Mouse (Mus musculus) cerebellum, adult 9-10 months (tissue): ENCODE results near the gene Mapk8ip3.
"Not testable (repeated sequence)": the region's sequence is repeated elsewhere in the genome, so short reads cannot be mapped to it uniquely, and the experiment has no call there.

Experiments used
- DNase-seq: peaks from one replicate; pipeline ENCODE4 v3.0.0; 2022

Mapk8ip3 gene

DNA sequence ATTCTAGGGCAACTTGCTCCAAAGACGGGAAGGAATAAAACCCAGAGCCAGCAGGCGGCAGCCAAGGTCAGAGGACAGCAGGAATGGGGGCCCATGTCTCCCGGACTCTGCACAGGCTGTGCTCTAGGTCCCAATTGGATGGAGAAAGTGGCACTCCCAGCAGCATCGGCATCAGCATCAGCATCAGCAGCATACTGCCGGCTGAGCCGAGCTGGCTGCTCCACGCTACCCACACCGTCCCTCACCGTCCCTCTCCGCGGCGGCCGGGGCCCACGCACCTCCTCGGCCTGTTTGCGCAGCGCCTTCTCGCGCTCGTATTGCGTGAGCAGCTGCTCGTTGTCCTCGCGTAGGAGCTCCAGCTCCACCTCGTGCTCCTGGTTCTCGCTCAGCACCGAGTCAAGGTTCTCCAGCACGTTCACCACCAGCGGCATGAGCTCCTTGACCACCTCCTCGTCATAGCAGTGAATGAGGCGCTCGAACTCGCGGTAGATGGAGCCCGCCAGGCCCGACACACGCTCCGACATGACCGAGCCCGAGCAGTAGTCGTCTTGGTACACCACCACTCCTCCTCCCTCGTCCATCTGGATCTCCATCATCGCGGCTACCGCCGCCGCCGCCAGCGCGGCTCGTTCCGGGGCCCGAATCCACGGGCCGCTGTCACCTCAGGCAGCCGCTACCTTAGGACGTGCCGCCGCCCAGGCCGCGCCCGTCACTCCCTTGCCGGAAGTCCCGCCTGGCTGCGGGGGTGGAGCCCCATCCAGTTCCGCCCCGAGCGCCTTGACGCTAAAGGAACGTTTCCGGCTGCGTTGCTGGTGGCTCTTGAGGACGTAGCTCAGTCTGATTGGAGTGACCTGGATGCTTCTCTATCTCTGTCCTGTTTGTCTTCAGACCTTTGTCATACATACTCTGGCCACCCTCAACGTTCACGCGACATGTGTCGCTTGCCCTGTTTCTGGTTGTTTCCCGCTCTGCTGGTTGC, at the start of gene Mapk8ip3:
Gene Mapk8ip3 (minus strand): TSS at position 719 of the 979 bp plus-strand sequence.
- peak; percentile 93 for DNase-seq

DNA sequence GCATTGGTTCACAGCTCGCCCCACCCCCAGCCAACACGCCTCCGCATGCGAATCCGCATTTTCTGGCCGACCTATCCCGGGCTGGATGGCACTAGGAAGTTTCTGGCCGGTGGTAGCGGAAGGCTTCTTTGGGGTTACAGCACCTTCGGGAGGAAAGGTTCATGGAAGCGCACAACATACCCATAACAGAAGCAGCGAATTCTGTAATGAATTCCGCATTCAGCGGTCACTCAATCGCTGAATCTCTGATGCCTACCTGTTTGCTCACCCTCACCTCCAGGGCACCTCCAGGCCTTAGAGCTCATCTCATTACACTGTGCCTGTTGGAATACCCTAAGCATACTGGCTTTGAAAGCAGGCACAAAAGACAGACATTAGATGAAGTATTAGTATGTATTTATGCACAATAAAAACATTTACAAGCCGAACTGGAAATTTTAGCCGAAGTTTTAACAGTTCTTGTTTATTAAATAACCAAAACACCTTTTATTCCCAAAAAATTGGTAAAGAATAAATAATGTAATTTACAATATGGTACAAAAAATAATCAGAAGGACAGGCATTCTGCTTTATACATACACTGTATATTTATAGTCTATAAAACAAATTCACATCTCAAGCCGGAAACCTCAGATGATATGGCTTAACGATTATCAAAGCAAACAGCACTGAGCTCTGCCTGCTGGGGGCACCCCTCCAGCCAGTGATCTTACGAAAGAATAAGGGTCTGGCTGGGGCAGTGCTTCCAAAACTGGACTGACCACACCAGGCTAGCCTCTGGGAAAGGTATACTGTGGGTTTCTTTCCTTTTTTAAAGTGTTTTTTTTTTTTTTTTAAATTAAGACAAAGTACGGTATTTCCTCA, 24.3 kb upstream of the Mapk8ip3 start:
- no peak for DNase-seq

DNA sequence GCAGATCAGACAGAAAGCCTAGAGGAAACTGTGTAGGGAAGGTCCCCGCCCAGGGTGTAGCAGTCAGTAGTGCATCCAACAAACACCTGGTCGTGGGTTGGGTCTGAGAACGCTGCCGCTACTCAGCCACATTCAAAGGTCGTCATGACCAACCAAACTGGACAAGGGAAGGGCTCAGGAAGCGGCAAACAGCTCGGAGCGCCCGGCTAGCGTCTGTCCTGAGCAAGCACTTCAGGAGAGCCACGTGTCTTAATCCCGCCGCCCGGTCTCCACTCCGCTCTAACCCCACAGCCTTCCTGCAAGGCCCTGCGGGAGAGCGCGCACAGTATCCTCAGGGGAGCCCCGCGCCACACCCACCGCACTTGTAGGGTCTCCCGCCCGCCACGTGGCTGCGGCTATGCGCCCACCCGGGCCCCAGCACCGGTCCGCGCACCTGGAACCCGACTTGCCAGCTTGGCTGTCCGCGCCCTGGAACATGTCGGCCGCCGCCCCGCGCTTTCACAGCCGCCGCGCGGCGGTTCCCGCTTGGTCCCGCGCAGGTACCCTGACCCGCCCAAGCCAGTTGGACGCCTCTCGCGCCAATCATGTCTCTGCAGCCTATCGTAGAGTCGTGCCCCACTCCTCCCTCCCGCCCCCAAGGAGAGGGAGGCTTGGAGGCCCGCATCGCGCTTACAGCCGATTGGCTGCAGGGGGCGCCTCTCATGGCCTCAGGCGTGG, 23.5 kb upstream of the Mapk8ip3 start, which contains the start of gene Jpt2:
Gene Jpt2 (minus strand): TSS at position 555 of the 717 bp plus-strand sequence.
- peak; percentile 99 for DNase-seq

DNA sequence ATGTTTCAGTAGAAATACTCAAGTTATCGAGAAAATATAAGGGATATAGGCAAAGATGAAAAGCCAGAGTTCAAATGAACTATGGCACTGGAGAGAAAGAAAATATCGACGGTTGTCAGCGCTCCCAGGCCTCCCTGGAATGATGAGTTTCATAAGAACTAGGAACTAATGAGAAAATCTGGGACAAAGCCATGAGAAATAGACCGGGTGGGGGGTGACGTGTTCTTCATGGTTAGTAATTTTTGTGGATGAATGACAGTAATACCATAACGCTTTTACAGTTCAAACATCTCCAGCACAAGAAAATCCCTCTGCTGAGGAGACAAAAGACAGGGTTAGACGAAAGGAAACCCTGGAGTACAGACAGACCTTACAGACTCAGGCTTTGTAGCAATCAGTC, 22.6 kb upstream of the Mapk8ip3 start:
- no peak for DNase-seq

DNA sequence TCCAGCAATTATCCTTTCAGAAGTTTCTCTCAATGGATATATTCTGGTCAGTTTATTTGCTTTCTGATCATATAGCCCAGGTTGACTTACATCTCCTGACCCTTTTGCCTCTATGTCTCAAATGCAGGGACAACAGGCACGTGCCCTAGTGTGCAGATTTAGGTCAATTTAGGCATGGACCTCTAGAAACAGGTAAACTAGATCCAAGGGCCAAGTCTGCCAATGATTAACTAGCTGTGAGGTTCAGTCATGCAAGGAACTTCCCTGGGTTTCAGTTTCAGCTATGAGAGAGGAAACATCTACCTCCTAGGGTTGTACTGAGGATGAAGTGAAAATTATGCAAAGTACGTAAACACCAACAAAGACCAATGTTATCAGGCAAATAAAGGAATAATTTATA, 16.5 kb upstream of the Mapk8ip3 start:
- no peak for DNase-seq

DNA sequence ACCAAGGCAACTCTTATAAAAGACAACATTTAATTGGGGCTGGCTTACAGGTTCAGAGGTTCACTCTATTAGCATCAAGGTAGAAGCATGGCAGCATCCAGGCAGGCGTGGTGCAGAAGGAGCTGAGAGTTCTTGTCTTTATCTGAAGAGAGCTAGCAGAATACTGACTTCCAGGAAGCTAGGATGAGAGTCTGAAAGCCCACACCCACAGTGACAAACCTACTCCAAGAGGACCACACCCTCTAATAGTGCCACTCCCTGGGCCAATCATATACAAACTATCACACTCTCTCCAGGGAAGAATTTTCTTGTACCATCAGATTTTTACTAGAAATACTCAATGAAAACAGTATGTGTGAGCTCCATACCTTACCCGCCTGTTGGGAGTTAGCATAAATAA, 13.9 kb upstream of the Mapk8ip3 start:
- no peak for DNase-seq

- DNase-seq: no peak
Observed at GRCm38 (mm10) chr17:24948204-24948603, 11.4 kb upstream of the Mapk8ip3 start.

DNA sequence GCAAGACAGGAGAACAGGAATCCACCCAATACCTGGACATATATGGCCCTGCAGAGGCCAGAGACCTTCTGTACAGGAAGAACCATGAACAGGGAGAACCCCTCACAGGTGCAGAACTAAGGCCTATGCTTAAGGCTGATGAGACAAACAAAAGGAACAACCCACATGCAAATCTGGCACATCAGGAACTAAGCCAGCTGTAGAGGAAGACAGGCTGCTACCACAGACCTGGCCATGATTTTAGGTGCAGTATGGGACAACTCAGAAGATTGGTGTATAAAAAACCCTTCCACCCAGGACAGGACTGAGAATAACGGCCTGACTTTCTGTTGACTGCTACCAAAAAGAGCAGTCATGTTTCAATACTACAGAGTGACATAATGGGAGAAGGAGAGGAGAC, 6.8 kb upstream of the Mapk8ip3 start:
- not testable (repeated sequence) for DNase-seq

- DNase-seq: no peak
Observed at GRCm38 (mm10) chr17:24943036-24943435, 6.3 kb upstream of the Mapk8ip3 start.

GRCm38 (mm10) chr17:24942453-24942852, 5.7 kb upstream of the Mapk8ip3 start:
- DNase-seq: peak; percentile 64

- no peak for DNase-seq
Observed at GRCm38 (mm10) chr17:24937266-24937665, 489 bp upstream of the Mapk8ip3 start.

DNA sequence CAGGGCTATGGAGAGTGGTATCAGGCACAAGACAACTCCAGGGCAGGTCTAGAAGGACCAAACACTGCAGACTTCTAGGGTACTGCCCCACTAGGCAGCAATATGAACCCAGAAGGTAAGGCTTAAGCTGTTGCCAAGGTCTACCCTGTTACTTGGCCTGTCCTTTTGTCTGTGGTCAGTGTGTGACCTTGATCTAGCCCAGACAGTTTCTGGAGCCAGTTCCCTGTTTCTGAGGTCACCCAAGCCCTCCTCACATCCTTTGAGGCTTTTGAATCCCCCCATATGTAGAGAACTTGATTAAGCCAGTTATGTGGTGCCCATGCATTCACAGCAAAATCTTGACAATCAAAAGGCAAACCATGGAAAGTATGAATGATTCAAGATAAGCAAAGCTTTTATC, 1.1 kb downstream of the Mapk8ip3 start:
- DNase-seq: no peak

GRCm38 (mm10) chr17:24934926-24935325, 1.9 kb downstream of the Mapk8ip3 start:
- no peak for DNase-seq

DNA sequence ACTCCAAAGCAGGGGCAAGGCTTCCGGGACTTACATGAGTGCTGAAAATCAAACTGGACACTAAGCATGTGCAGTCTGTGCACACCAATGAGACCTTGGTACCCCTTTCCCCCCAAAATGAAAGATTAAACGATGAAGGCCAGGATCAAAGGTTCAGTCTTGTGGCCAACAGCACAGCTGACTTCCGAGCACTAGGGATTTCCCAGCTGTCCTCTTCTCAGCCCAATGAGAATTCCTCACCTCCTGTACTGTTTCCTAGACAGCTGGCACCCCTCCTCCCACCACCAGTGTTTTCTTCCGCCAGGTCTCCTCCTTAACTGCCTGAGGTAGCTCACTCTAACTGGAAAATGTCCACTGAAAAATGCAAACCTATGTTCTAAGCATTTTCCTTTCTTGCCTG, 3.6 kb downstream of the Mapk8ip3 start:
- no peak for DNase-seq

DNA sequence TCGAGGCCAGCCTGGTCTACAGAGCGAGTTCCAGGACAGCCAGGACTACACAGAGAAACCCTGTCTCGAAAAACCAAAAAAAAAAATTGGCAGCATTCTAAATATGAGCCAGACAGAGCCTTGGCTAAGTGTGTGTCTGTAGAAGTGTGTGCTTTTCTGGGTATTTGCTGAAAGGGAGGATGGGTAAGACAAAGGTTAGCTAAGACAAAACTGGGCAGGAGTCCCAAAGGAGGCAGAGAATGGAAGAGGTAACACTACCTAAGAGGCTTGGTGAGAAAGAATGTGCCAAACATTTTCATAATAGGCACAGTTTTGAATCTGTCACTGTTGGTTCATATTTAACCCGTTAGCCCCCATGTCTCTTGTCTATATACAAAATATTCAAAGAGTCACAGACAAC, 4.3 kb downstream of the Mapk8ip3 start:
- no peak for DNase-seq

- no peak for DNase-seq
Observed at GRCm38 (mm10) chr17:24929506-24929905, 7.3 kb downstream of the Mapk8ip3 start.

- no peak for DNase-seq
Observed at GRCm38 (mm10) chr17:24923246-24923645, 13.5 kb downstream of the Mapk8ip3 start.

GRCm38 (mm10) chr17:24913984-24914383, 22.8 kb downstream of the Mapk8ip3 start:
- DNase-seq: no peak

DNA sequence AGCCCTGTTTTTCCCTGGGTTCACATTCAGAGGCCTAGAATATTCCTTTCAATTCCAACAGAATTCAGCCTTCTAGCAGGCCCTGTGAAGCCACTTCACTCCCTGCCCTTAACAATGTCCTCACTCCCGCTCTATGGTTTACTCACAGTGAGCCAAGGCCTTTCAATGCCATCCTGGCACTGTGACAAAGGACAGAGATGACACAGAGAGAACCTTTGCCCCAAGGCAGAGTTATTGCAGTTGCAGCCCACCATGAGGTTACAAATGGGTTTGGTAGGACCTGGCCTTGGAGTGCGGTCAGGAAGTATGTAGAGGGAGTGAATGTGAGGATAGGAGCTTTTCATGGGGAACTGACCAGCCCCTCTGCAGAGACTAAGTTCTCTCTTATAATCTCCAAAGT, 29.2 kb downstream of the Mapk8ip3 start:
- DNase-seq: no peak

- DNase-seq: no peak
Observed at GRCm38 (mm10) chr17:24903767-24904166, 33.0 kb downstream of the Mapk8ip3 start.

DNA sequence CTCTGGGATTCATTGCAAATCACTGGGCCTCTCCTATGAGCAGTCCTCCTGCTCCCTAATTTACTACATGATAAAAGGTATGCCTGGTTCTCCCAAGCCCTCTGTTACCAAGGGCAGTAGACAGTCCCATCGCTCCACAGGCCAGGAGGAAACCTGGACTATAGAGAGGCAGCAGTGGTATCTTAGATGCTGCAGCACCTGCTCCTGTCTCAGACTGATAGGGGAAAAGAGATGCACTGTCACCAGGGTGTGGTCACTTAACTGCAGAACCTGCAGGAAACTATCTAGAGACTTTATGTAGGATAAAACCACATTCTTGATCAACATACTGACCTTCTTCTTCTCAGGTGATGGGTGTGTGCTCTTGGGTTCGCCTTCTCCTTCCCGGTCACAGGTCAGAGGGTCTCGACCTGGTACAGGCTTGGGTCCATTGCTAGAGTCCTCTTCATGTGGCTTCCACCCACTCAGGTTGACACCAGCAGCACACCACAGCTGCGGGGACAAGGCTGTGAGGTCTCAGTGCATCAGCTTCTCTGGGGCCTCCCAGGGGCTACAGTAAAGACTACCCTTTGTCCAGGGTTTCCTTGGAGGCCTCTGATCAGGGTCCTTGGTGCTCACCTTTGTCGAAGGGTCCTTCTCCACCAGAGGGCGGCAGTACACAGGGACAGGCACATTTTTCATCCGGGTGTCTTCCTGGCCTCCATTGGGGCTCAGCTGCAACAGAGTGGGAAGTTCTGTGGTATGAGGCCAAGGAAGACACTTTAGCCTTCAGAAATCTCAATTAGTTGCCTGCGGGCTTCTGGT, 33.9 kb downstream of the Mapk8ip3 start:
- DNase-seq: no peak

DNA sequence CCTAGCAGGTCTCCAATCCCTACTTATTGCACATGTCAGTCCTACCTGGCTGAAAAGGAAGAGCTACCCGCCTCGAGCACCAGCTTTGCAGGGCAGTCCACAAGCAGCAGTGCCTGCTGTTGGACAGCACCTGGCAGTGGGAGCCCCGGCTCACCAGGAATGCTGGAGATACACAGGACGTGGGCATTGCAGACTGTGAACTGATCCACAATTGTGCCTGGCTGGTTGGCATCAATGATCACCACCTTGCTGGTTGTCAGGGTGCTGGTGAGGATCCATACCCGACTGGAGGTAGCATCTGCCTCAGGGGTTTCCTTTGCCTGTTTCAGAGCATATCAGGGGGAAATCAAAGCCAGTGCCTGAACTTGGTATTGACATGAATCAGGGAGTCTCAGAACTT, 34.7 kb downstream of the Mapk8ip3 start:
- DNase-seq: no peak
